Mouse (Mus musculus): ENCODE measurements around the gene Olfr412. TPM values are rescaled to one million over a fixed set of nuclear protein-coding genes. Genes with fewer than 3 reads are reported as not detected.

Olfr412 gene
- polyA plus RNA-seq (2011; ENCODE audit: insufficient read depth, insufficient read length, low read depth, missing spikeins): not detected in 2 replicates

GRCm38 (mm10) chr11:74361769-74362168 lies at the start of gene Olfr412:
Gene Olfr412 (plus strand): TSS chr11:74362069.
- H3K4me3 ChIP-seq (ENCODE audit: low read depth, low read length): no peak within 1 kb of the TSS
- H3K9me3 ChIP-seq (replicated peaks; ENCODE audit: control insufficient read depth, insufficient read depth, low read length, poor library complexity, severe bottlenecking): no peaks in the 10 kb centered on the region
- no peaks in the 10 kb centered on the region; the same call in 1 of the 2 replicates for H3K27me3 ChIP-seq (ENCODE audit: control insufficient read depth, insufficient read depth, low read length, poor library complexity, severe bottlenecking)
- H3K27ac ChIP-seq (ENCODE audit: insufficient read depth, low read length): no peak within 1 kb of the TSS
- H3K36me3 ChIP-seq (ENCODE audit: control insufficient read depth, insufficient read depth, low read length, poor library complexity, severe bottlenecking): no peaks in the 10 kb centered on the region
- H3K4me1 ChIP-seq (ENCODE audit: control insufficient read depth, insufficient read depth, low read length): no peaks in the 10 kb centered on the region
- H3K9ac ChIP-seq (ENCODE audit: low read depth, poor library complexity, severe bottlenecking): no peak within 1 kb of the TSS
- TF ChIP-seq EP300 (IDR thresholded peaks at IDR 0.05; ENCODE audit: insufficient read depth, low read depth, low read length) (no peak), POLR2A (IDR thresholded peaks at IDR 0.05; ENCODE audit: insufficient read depth, low read length) (no peak), CTCF (IDR thresholded peaks at IDR 0.05; ENCODE audit: low read depth, low read length) (no peak)

GRCm38 (mm10) chr11:74326044-74326443 lies 35.8 kb upstream of the Olfr412 start:
- TF ChIP-seq POLR2A (IDR thresholded peaks at IDR 0.05; ENCODE audit: insufficient read depth, low read length) (no peak), EP300 (IDR thresholded peaks at IDR 0.05; ENCODE audit: insufficient read depth, low read depth, low read length) (no peak), CTCF (IDR thresholded peaks at IDR 0.05; ENCODE audit: low read depth, low read length) (no peak)
- Histone ChIP-seq H3K36me3 (ENCODE audit: control insufficient read depth, insufficient read depth, low read length, poor library complexity, severe bottlenecking) (no peaks in the 10 kb centered on the region), H3K9me3 (replicated peaks; ENCODE audit: control insufficient read depth, insufficient read depth, low read length, poor library complexity, severe bottlenecking) (no peaks in the 10 kb centered on the region), H3K27me3 (ENCODE audit: control insufficient read depth, insufficient read depth, low read length, poor library complexity, severe bottlenecking) (no peaks in the 10 kb centered on the region), H3K9ac (ENCODE audit: low read depth, poor library complexity, severe bottlenecking) (no peak overlapping the region), H3K4me3 (ENCODE audit: low read depth, low read length) (no peak overlapping the region), H3K4me1 (ENCODE audit: control insufficient read depth, insufficient read depth, low read length) (no peaks in the 10 kb centered on the region), H3K27ac (ENCODE audit: insufficient read depth, low read length) (no peak overlapping the region)

DNA sequence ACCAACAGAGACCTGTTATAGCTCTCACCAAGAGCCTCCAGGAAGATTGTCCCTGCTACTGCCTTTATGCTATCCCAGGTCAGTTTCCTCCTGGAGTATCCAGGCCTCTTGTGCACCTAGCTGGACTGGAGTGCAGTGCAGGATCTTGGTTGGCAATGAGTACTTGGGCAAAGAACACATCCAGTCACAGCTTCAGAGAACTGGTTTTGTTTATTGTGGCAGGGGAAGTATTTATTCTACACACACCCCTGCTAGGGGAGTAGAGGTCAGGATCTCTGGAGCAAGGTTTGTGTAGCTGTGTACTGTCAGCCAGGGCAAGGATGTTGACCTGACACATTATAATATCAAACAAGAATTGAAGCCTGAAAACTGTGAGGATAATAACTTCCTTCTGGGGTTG lies 33.1 kb upstream of the Olfr412 start:
- Histone ChIP-seq H3K4me3 (ENCODE audit: low read depth, low read length) (no peak overlapping the region), H3K27ac (ENCODE audit: insufficient read depth, low read length) (no peak overlapping the region), H3K9ac (ENCODE audit: low read depth, poor library complexity, severe bottlenecking) (no peak overlapping the region), H3K36me3 (ENCODE audit: control insufficient read depth, insufficient read depth, low read length, poor library complexity, severe bottlenecking) (no peaks in the 10 kb centered on the region), H3K4me1 (ENCODE audit: control insufficient read depth, insufficient read depth, low read length) (no peaks in the 10 kb centered on the region), H3K27me3 (ENCODE audit: control insufficient read depth, insufficient read depth, low read length, poor library complexity, severe bottlenecking) (no peaks in the 10 kb centered on the region), H3K9me3 (replicated peaks; ENCODE audit: control insufficient read depth, insufficient read depth, low read length, poor library complexity, severe bottlenecking) (no peaks in the 10 kb centered on the region)
- TF ChIP-seq POLR2A (IDR thresholded peaks at IDR 0.05; ENCODE audit: insufficient read depth, low read length) (no peak), CTCF (IDR thresholded peaks at IDR 0.05; ENCODE audit: low read depth, low read length) (no peak), EP300 (IDR thresholded peaks at IDR 0.05; ENCODE audit: insufficient read depth, low read depth, low read length) (no peak)

GRCm38 (mm10) chr11:74337931-74338330 lies 23.9 kb upstream of the Olfr412 start, which contains the start of gene Olfr410:
Gene Olfr410 (minus strand): TSS chr11:74338031.
- Histone ChIP-seq H3K9me3 (replicated peaks; ENCODE audit: control insufficient read depth, insufficient read depth, low read length, poor library complexity, severe bottlenecking) (peaks cover 3% of the 10 kb centered on the region; the same call in 1 of the 2 replicates), H3K27ac (ENCODE audit: insufficient read depth, low read length) (no peak within 1 kb of the TSS), H3K9ac (ENCODE audit: low read depth, poor library complexity, severe bottlenecking) (no peak within 1 kb of the TSS), H3K36me3 (ENCODE audit: control insufficient read depth, insufficient read depth, low read length, poor library complexity, severe bottlenecking) (no peaks in the 10 kb centered on the region), H3K4me1 (ENCODE audit: control insufficient read depth, insufficient read depth, low read length) (no peaks in the 10 kb centered on the region), H3K4me3 (ENCODE audit: low read depth, low read length) (no peak within 1 kb of the TSS), H3K27me3 (ENCODE audit: control insufficient read depth, insufficient read depth, low read length, poor library complexity, severe bottlenecking) (no peaks in the 10 kb centered on the region)
- TF ChIP-seq POLR2A (IDR thresholded peaks at IDR 0.05; ENCODE audit: insufficient read depth, low read length) (no peak), CTCF (IDR thresholded peaks at IDR 0.05; ENCODE audit: low read depth, low read length) (no peak), EP300 (IDR thresholded peaks at IDR 0.05; ENCODE audit: insufficient read depth, low read depth, low read length) (no peak)

GRCm38 (mm10) chr11:74352550-74352949 lies 9.3 kb upstream of the Olfr412 start, which contains the start of gene Olfr411:
Gene Olfr411 (minus strand): TSS chr11:74352650.
- Histone ChIP-seq H3K27me3 (ENCODE audit: control insufficient read depth, insufficient read depth, low read length, poor library complexity, severe bottlenecking) (no peaks in the 10 kb centered on the region; the same call in 1 of the 2 replicates), H3K36me3 (ENCODE audit: control insufficient read depth, insufficient read depth, low read length, poor library complexity, severe bottlenecking) (no peaks in the 10 kb centered on the region), H3K4me3 (ENCODE audit: low read depth, low read length) (no peak within 1 kb of the TSS), H3K27ac (ENCODE audit: insufficient read depth, low read length) (no peak within 1 kb of the TSS), H3K9me3 (replicated peaks; ENCODE audit: control insufficient read depth, insufficient read depth, low read length, poor library complexity, severe bottlenecking) (no peaks in the 10 kb centered on the region), H3K4me1 (ENCODE audit: control insufficient read depth, insufficient read depth, low read length) (no peaks in the 10 kb centered on the region), H3K9ac (ENCODE audit: low read depth, poor library complexity, severe bottlenecking) (no peak within 1 kb of the TSS)
- TF ChIP-seq EP300 (IDR thresholded peaks at IDR 0.05; ENCODE audit: insufficient read depth, low read depth, low read length) (no peak), CTCF (IDR thresholded peaks at IDR 0.05; ENCODE audit: low read depth, low read length) (no peak), POLR2A (IDR thresholded peaks at IDR 0.05; ENCODE audit: insufficient read depth, low read length) (no peak)

- Histone ChIP-seq H3K4me3 (ENCODE audit: low read depth, low read length) (no peak overlapping the region), H3K9me3 (replicated peaks; ENCODE audit: control insufficient read depth, insufficient read depth, low read length, poor library complexity, severe bottlenecking) (no peaks in the 10 kb centered on the region), H3K4me1 (ENCODE audit: control insufficient read depth, insufficient read depth, low read length) (no peaks in the 10 kb centered on the region), H3K27ac (ENCODE audit: insufficient read depth, low read length) (no peak overlapping the region), H3K36me3 (ENCODE audit: control insufficient read depth, insufficient read depth, low read length, poor library complexity, severe bottlenecking) (no peaks in the 10 kb centered on the region), H3K9ac (ENCODE audit: low read depth, poor library complexity, severe bottlenecking) (no peak overlapping the region), H3K27me3 (ENCODE audit: control insufficient read depth, insufficient read depth, low read length, poor library complexity, severe bottlenecking) (no peaks in the 10 kb centered on the region; the same call in 1 of the 2 replicates)
- TF ChIP-seq EP300 (IDR thresholded peaks at IDR 0.05; ENCODE audit: insufficient read depth, low read depth, low read length) (no peak), CTCF (IDR thresholded peaks at IDR 0.05; ENCODE audit: low read depth, low read length) (peak; percentile 71)
Measured at GRCm38 (mm10) chr11:74371393-74372100, 9.7 kb downstream of the Olfr412 start.

Data from ES-Bruce4 (cell line).